Mouse (Mus musculus) hindbrain, postnatal 0 days (tissue): ENCODE measurements at regions not wholly inside any gene's neighbourhood (a gene's known extent, or its start where the extent isn't known, plus 50 kb on each side); places are given as distances from the start of the nearest gene placed in this dataset.

ENCODE experiments used
- ATAC-seq: fragments of 200-750 bp; cut with Nextera tagmentation; 2 replicates; pipeline ENCODE4 v1.8.0; 2017; ENCODE audit warnings: mild to moderate bottlenecking, moderate TSS enrichment, moderate library complexity
- DNase-seq: peaks from one replicate; pipeline ENCODE4 v3.0.0-alpha.2; 2015; ENCODE audit warnings: low spot score
- H3K27ac ChIP-seq: fragments of 300-500 bp; sonication (generic); 2 replicates; pipeline ENCODE4 v1.5.1; 2014; ENCODE audit warnings: mild to moderate bottlenecking
- H3K27me3 ChIP-seq: fragments of 300-500 bp; sonication (generic); 2 replicates; pipeline ENCODE4 v1.6.1; 2014; ENCODE audit warnings: low read length, mixed read lengths; ENCODE audit not compliant: insufficient read depth
- H3K36me3 ChIP-seq: fragments of 300-500 bp; sonication (generic); 2 replicates; pipeline ENCODE4 v1.6.1; 2014; ENCODE audit warnings: low read length, mixed read lengths; ENCODE audit not compliant: insufficient read depth
- H3K4me1 ChIP-seq: fragments of 300-500 bp; sonication (generic); 2 replicates; pipeline ENCODE4 v1.6.1; 2014; ENCODE audit warnings: antibody characterized with exemption, low read length, mixed read lengths; ENCODE audit not compliant: insufficient read depth
- H3K4me2 ChIP-seq: fragments of 300-500 bp; sonication (generic); 2 replicates; pipeline ENCODE4 v1.6.1; 2014; ENCODE audit warnings: low read depth, mild to moderate bottlenecking, low read length, moderate library complexity, mixed read lengths
- H3K4me3 ChIP-seq: fragments of 300-500 bp; sonication (generic); 2 replicates; pipeline ENCODE4 v1.5.1; 2014; ENCODE audit warnings: low read length
- H3K9ac ChIP-seq: fragments of 300-500 bp; sonication (generic); replicated peaks from 2 replicates; pipeline ENCODE4 v1.6.1; 2014; ENCODE audit warnings: mild to moderate bottlenecking, low read length, moderate library complexity, mixed read lengths
- H3K9me3 ChIP-seq: fragments of 300-500 bp; sonication (generic); 2 replicates; pipeline ENCODE4 v1.6.1; 2016; ENCODE audit warnings: low read length, mixed read lengths
- CTCF ChIP-seq: IDR thresholded peaks from 2 replicates; pipeline ENCODE4 v1.5.1; 2016; ENCODE audit warnings: antibody characterized with exemption, control low read depth, low read depth
- WGBS: fragments of 180-500 bp; shearing (Covaris S2); extraction: QIAGEN DNeasy Blood & Tissue Kit; methylation state at CpG from one replicate; pipeline ENCODE4 v1.1.7; 2014; 5-methylcytosine and 5-hydroxymethylcytosine counted together

GRCm38 (mm10) chr11:35005143-35005542 is 115.9 kb upstream of the Slit3 start:
- 78% methylated on average over 3 of the region's 3 CpGs for WGBS
- Histone ChIP-seq H3K4me1 (0 out of 2 replicates have a peak, but pooled peaks cover 3% of the 10 kb centered on the region), H3K36me3 (no peaks in the 10 kb centered on the region), H3K27me3 (no peaks in the 10 kb centered on the region), H3K27ac (no peak overlapping the region), H3K9ac (no peak overlapping the region), H3K4me2 (no peak overlapping the region), H3K9me3 (no peaks in the 10 kb centered on the region), H3K4me3 (no peak overlapping the region)
- DNase-seq (no peak), ATAC-seq (no peak)
- TF ChIP-seq CTCF: no peak

- H3K4me3 ChIP-seq: no peak overlapping the region
- 48% methylated on average over 1 of the region's 1 CpGs for WGBS
- H3K9ac ChIP-seq: no peak overlapping the region
- no peaks in the 10 kb centered on the region for H3K27me3 ChIP-seq
- no peak overlapping the region for H3K27ac ChIP-seq
- H3K36me3 ChIP-seq: no peaks in the 10 kb centered on the region
- TF ChIP-seq CTCF: no peak
- no peak overlapping the region for H3K4me2 ChIP-seq
- ATAC-seq (no peak), DNase-seq (no peak)
- 0 out of 2 replicates have a peak, but pooled peaks cover 3% of the 10 kb centered on the region for H3K4me1 ChIP-seq
- H3K9me3 ChIP-seq: no peaks in the 10 kb centered on the region
These were observed 116.6 kb upstream of the Slit3 start for GRCm38 (mm10) chr11:35004431-35004830.

GRCm38 (mm10) chr11:35003956-35004355 is 117.1 kb upstream of the Slit3 start:
- Histone ChIP-seq H3K27me3 (no peaks in the 10 kb centered on the region), H3K27ac (no peak overlapping the region), H3K4me2 (no peak overlapping the region), H3K9ac (no peak overlapping the region), H3K4me1 (0 out of 2 replicates have a peak, but pooled peaks cover 3% of the 10 kb centered on the region), H3K4me3 (no peak overlapping the region), H3K9me3 (no peaks in the 10 kb centered on the region), H3K36me3 (no peaks in the 10 kb centered on the region)
- WGBS: 29% methylated on average over 3 of the region's 3 CpGs
- TF ChIP-seq CTCF: peak; percentile 24; the same call in 1 of the 2 replicates
- DNase-seq: peak; percentile 22
- no peak for ATAC-seq

GRCm38 (mm10) chr11:34997906-34998305 is 123.1 kb upstream of the Slit3 start:
- H3K4me2 ChIP-seq: no peak overlapping the region
- H3K27ac ChIP-seq: no peak overlapping the region
- H3K9me3 ChIP-seq: no peaks in the 10 kb centered on the region
- no peaks in the 10 kb centered on the region for H3K4me1 ChIP-seq
- no peak for TF ChIP-seq CTCF
- WGBS: 93% methylated on average over 2 of the region's 2 CpGs
- no peak overlapping the region for H3K4me3 ChIP-seq
- H3K36me3 ChIP-seq: no peaks in the 10 kb centered on the region
- DNase-seq (no peak), ATAC-seq (no peak)
- H3K9ac ChIP-seq: no peak overlapping the region
- H3K27me3 ChIP-seq: no peaks in the 10 kb centered on the region

- H3K27me3 ChIP-seq: no peaks in the 10 kb centered on the region
- no peak overlapping the region for H3K4me3 ChIP-seq
- DNase-seq (no peak), ATAC-seq (no peak)
- H3K9me3 ChIP-seq: no peaks in the 10 kb centered on the region
- no peak overlapping the region for H3K27ac ChIP-seq
- H3K4me2 ChIP-seq: no peak overlapping the region
- 77% methylated on average over 4 of the region's 4 CpGs for WGBS
- no peak overlapping the region for H3K9ac ChIP-seq
- no peaks in the 10 kb centered on the region for H3K36me3 ChIP-seq
- no peaks in the 10 kb centered on the region for H3K4me1 ChIP-seq
- no peak for TF ChIP-seq CTCF
These were observed 125.5 kb upstream of the Slit3 start for GRCm38 (mm10) chr11:34995515-34995914.

GRCm38 (mm10) chr11:34982775-34983457 is 138.1 kb upstream of the Slit3 start:
- DNase-seq: no peak
- Histone ChIP-seq H3K27me3 (no peaks in the 10 kb centered on the region), H3K9ac (no peak overlapping the region), H3K4me3 (no peak overlapping the region), H3K4me2 (no peak overlapping the region), H3K27ac (no peak overlapping the region), H3K4me1 (no peaks in the 10 kb centered on the region), H3K9me3 (no peaks in the 10 kb centered on the region), H3K36me3 (no peaks in the 10 kb centered on the region)
- ATAC-seq: no peak
- 78% methylated on average over 5 of the region's 5 CpGs for WGBS
- TF ChIP-seq CTCF: no peak

- Histone ChIP-seq H3K9me3 (no peaks in the 10 kb centered on the region), H3K4me1 (no peaks in the 10 kb centered on the region), H3K27me3 (no peaks in the 10 kb centered on the region), H3K4me2 (no peak overlapping the region), H3K27ac (no peak overlapping the region), H3K9ac (no peak overlapping the region), H3K36me3 (no peaks in the 10 kb centered on the region), H3K4me3 (no peak overlapping the region)
- TF ChIP-seq CTCF: no peak
- DNase-seq (no peak), ATAC-seq (no peak)
- 81% methylated on average over 1 of the region's 1 CpGs for whole genome bisulfite sequencing
These were observed 140.8 kb upstream of the Slit3 start for GRCm38 (mm10) chr11:34980210-34980609.
